In the genomic region with DNA sequence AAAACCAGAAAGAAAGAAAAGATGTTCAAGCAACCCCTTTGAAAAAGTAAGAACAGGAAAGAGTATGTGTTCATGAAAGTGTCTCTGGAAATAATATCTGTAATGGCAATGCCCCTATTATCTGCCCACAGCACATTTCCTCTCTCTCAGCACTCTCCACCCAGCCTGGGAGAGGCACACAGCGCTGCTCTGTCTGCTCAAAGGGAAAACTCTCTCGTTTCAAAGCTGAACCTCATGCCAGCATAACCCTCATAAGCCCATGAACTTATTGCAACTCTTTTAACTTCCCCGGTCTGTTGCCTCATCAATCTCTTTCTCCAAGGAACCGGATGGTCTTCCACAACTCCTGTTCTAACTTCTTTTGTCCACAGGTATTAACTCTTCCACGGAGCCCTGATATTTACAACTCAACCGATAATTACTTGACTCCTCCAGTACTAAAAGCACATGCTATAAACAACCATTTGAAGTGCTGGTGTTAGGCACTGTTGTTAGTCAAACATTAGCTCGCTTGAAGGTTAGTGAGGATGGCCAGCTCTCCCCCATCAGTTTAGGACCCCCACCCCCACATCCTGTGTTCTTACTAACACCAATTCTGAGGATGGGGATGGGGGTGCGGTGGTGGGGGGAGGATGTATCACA, we compare ENCODE assay signal across 8 mouse cellular contexts. TPM values are rescaled to one million over a fixed set of nuclear protein-coding genes. Genes with fewer than 3 reads are reported as not detected.
DNase-seq lines count a peak whose midpoint lies in the region; ATAC-seq lines count a peak whose summit lies in the region.

No protein-coding gene starts in this region.

- H3K4me3 ChIP-seq in heart, embryonic 15.5 days, result no peak overlapping the region
- no peak overlapping the region for H3K4me3 ChIP-seq in embryonic facial prominence, embryonic 10.5 days
- no peak overlapping the region for H3K4me3 ChIP-seq in midbrain, embryonic 16.5 days (ENCODE audit: low read depth, low read length)

- ATAC-seq in heart, embryonic 15.5 days (replicated peaks; ENCODE audit: insufficient number of reproducible peaks, insufficient read depth, low FRiP score, low read depth), result no peak; the same call in 1 of the 2 replicates
- peak; percentile 60; the same call in 1 of the 2 replicates for ATAC-seq in midbrain, embryonic 16.5 days

- no peak overlapping the region for H3K9ac ChIP-seq in heart, embryonic 15.5 days
- no peak overlapping the region for H3K9ac ChIP-seq in midbrain, embryonic 16.5 days (ENCODE audit: low read depth, low read length)

- H3K4me1 ChIP-seq in heart, embryonic 15.5 days (replicated peaks), result peaks cover 24% of the 10 kb centered on the region
- H3K4me1 ChIP-seq in embryonic facial prominence, embryonic 10.5 days, result peaks cover 38% of the 10 kb centered on the region
- H3K4me1 ChIP-seq in midbrain, embryonic 16.5 days (ENCODE audit: control insufficient read depth, insufficient read depth, low read length), result peaks cover 16% of the 10 kb centered on the region

- 22% methylated on average over 8 of the region's 8 CpGs for WGBS in heart, embryonic 15.5 days
- WGBS in embryonic facial prominence, embryonic 10.5 days, result 30% methylated on average over 8 of the region's 8 CpGs
- 34% methylated on average over 8 of the region's 8 CpGs for WGBS in midbrain, embryonic 16.5 days

- H3K36me3 ChIP-seq in heart, embryonic 15.5 days, result peaks cover 3% of the 10 kb centered on the region; the same call in 1 of the 2 replicates
- H3K36me3 ChIP-seq in embryonic facial prominence, embryonic 10.5 days (replicated peaks), result peaks cover 11% of the 10 kb centered on the region
- H3K36me3 ChIP-seq in midbrain, embryonic 16.5 days (ENCODE audit: control insufficient read depth, insufficient read depth, low read length), result no peaks in the 10 kb centered on the region

- intact Hi-C loops in left cerebral cortex, postnatal 4 days (cut with DNase I), result no loop called here

- no peaks in the 10 kb centered on the region for H3K27me3 ChIP-seq in heart, embryonic 15.5 days
- no peaks in the 10 kb centered on the region for H3K27me3 ChIP-seq in embryonic facial prominence, embryonic 10.5 days (replicated peaks; ENCODE audit: low read depth, poor library complexity, severe bottlenecking)
- H3K27me3 ChIP-seq in midbrain, embryonic 16.5 days (ENCODE audit: control insufficient read depth, insufficient read depth, low read depth, low read length), result no peaks in the 10 kb centered on the region

- H3K9me3 ChIP-seq in heart, embryonic 15.5 days (replicated peaks), result no peaks in the 10 kb centered on the region
- no peaks in the 10 kb centered on the region for H3K9me3 ChIP-seq in embryonic facial prominence, embryonic 10.5 days
- no peaks in the 10 kb centered on the region for H3K9me3 ChIP-seq in midbrain, embryonic 16.5 days (replicated peaks; ENCODE audit: control insufficient read depth, low read length, poor library complexity, severe bottlenecking)

- peak overlapping the region; percentile 60 for H3K27ac ChIP-seq in heart, embryonic 15.5 days
- H3K27ac ChIP-seq in embryonic facial prominence, embryonic 10.5 days (replicated peaks), result peak overlapping the region; percentile 78
- peak overlapping the region; percentile 70 for H3K27ac ChIP-seq in midbrain, embryonic 16.5 days (ENCODE audit: low read length)

- peak overlapping the region; percentile 32; the same call in 1 of the 2 replicates for H3K4me2 ChIP-seq in heart, embryonic 15.5 days
- H3K4me2 ChIP-seq in midbrain, embryonic 16.5 days (ENCODE audit: low read length), result no peak overlapping the region

- no peak for DNase-seq in heart, adult 9 months (ENCODE audit: low spot score in 2 of 2)
- DNase-seq in embryonic facial prominence, embryonic 10.5 days (ENCODE audit: low spot score), result no peak
- peak; percentile 20 for DNase-seq in kidney, postnatal 14 days
- no peak for DNase-seq in left cerebral cortex, postnatal 4 days
- DNase-seq in cerebellum, adult 11 months, result no peak
- DNase-seq in adrenal gland, postnatal 36 days, result no peak

RNA-seq across cellular contexts. Expression of gene Tom1l1, which starts 23.7 kb away (rescaled TPM):
- 26.8 and 28.9 TPM in 2 replicates for polyA plus RNA-seq in heart, embryonic 15.5 days (2015; fragmentation: Nextera tagmentation; extraction: Ambion mirVana)
- 19.3 and 20.6 TPM in 2 replicates for polyA plus RNA-seq in embryonic facial prominence, embryonic 10.5 days (2016; fragmentation: Nextera tagmentation; extraction: Ambion mirVana)
- polyA plus RNA-seq in midbrain, embryonic 16.5 days (2015; fragmentation: Nextera tagmentation; extraction: Ambion mirVana), result 18.6 and 19.8 TPM in 2 replicates
- 10 to 100 TPM; 15.1 to 15.8 TPM for total RNA-seq in left cerebral cortex, postnatal 4 days (2021)
- 10 to 100 TPM; 43.9 to 68.2 TPM for total RNA-seq in adrenal gland, postnatal 36 days (2021)

RNA-seq across cellular contexts. Expression of gene Cox11, which starts 26.5 kb away (rescaled TPM):
- polyA plus RNA-seq in heart, embryonic 15.5 days (2015; fragmentation: Nextera tagmentation; extraction: Ambion mirVana), result 36.4 and 37.3 TPM in 2 replicates
- polyA plus RNA-seq in embryonic facial prominence, embryonic 10.5 days (2016; fragmentation: Nextera tagmentation; extraction: Ambion mirVana), result 30.2 and 36.4 TPM in 2 replicates
- polyA plus RNA-seq in midbrain, embryonic 16.5 days (2015; fragmentation: Nextera tagmentation; extraction: Ambion mirVana), result 38.5 and 39.7 TPM in 2 replicates
- 10 to 100 TPM; 24.6 to 27.9 TPM for total RNA-seq in left cerebral cortex, postnatal 4 days (2021)
- total RNA-seq in adrenal gland, postnatal 36 days (2021), result 10 to 100 TPM; 18.6 to 18.8 TPM

RNA-seq across cellular contexts. Expression of gene Stxbp4, which starts 26.6 kb away (rescaled TPM):
- polyA plus RNA-seq in heart, embryonic 15.5 days (2015; fragmentation: Nextera tagmentation; extraction: Ambion mirVana), result 12.3 and 14.0 TPM in 2 replicates
- 37.9 and 38.6 TPM in 2 replicates for polyA plus RNA-seq in embryonic facial prominence, embryonic 10.5 days (2016; fragmentation: Nextera tagmentation; extraction: Ambion mirVana)
- polyA plus RNA-seq in midbrain, embryonic 16.5 days (2015; fragmentation: Nextera tagmentation; extraction: Ambion mirVana), result 17.4 and 19.6 TPM in 2 replicates
- total RNA-seq in left cerebral cortex, postnatal 4 days (2021), result 10 to 100 TPM; 10.1 to 10.2 TPM
- 10 to 100 TPM in 1 of 2 experiments, 1 to 10 TPM in 1; 9.1 to 11.4 TPM for total RNA-seq in adrenal gland, postnatal 36 days (2021)
